Mouse (Mus musculus): ENCODE measurements around the gene Map7d2. TPM values are rescaled to one million over a fixed set of nuclear protein-coding genes. Genes with fewer than 3 reads are reported as not detected.
"Not testable (repeated sequence)": the region's sequence is repeated elsewhere in the genome, so short reads cannot be mapped to it uniquely, and the experiment has no call there.

Gene Map7d2
- polyA plus RNA-seq, 1 experiment: 2.7 TPM

DNA sequence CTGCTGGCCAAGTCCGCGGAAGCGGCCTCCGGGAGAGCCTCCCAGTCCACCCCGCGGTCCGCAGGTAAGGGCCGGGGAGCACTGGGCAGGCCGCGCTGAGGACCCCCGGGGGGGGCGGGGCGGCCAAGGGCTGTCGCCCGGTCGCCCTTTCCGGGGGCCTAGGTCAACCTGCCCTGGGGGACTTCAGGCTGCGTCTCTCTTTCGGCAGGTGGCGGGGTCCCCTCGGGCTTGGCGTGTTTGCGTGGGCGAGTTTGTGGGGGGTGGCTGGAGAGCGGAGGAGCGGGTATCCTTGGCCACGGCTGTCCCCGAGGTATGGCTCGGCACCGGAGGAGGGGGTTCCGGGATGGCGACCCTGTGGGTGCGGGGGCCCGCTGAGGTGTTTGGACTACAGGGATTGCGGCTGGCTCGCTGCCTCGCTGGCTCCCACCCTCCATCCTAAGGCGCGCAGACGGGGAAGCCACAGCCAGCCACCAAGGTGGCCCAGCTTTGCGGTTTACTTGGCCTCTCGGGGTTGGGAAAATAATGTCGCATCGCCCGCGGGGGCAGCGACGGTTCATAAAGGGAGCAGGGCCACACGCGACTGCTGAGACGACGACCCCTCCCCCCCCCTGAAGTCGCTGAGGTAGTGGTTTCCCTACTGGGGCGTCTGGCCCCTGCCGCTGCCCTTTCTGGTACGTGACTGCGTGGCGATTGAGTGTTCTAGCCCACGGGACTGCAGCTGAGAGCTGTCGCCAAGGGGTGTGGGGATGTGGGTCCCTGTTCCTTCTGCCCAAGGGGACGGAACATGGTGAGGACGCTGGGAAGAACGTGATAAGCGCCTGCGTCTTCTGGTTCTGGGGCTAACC lies 679 bp downstream of the Map7d2 start:
- Histone ChIP-seq H3K4me1 (ENCODE audit: control insufficient read depth, insufficient read depth, low read length) (no peaks in the 10 kb centered on the region), H3K4me3 (replicated peaks; ENCODE audit: control insufficient read depth, low read depth, low read length) (no peak overlapping the region), H3K27ac (ENCODE audit: control insufficient read depth, insufficient read depth, low read depth, low read length, poor library complexity) (no peak overlapping the region)
- 13% methylated on average over 59 of the region's 65 CpGs for WGBS
- TF ChIP-seq POLR2A (IDR thresholded peaks at IDR 0.05; ENCODE audit: borderline replicate concordance, control insufficient read depth, low read depth, low read length) (no peak), CTCF (IDR thresholded peaks at IDR 0.05; ENCODE audit: control insufficient read depth, insufficient read depth, low read length) (no peak)

DNA sequence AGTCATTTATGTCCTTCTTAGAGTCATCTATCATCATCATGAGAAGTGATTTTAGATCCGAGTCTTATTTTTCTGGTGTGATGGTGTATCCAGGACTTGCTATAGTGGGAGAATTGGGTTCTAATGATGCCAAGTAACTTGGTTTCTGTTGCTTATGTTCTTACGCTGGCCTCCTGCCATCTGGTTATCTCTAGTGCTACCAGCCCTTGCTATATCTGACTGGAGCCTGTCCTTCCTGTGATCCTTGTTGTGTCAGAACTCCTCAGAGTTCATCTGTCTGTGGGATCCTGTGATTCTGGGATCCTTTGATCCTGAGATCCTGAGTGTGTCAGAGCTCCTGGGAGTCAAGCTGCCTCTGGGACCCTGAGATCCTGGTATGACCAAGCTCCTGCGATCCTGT lies 16.1 kb downstream of the Map7d2 start:
- 75% methylated on average over 3 of the region's 3 CpGs for WGBS
- not testable (repeated sequence) for H3K4me1 ChIP-seq (ENCODE audit: control insufficient read depth, insufficient read depth, low read length); H3K27ac ChIP-seq (ENCODE audit: control insufficient read depth, insufficient read depth, low read depth, low read length, poor library complexity); H3K4me3 ChIP-seq (replicated peaks; ENCODE audit: control insufficient read depth, low read depth, low read length)

DNA sequence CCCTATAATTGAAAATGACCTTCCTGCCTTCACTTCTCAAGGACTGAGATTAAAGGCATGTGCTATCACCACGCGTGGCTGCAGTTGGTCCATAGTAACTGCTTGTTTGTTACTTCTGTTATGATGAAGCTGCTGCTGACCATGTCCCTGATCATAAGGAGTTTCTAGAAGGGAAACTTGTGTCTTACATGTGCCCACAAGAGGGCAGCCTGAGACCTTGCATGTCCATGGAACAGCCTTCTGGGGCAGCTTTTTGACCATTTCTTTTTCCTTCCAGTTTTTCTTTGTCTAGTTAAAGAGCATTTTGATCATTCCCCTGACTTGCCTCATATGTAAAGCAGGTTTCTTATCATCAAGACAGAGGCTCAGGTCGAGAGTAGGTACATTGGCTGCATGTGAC lies 27.8 kb downstream of the Map7d2 start:
- TF ChIP-seq POLR2A (IDR thresholded peaks at IDR 0.05; ENCODE audit: borderline replicate concordance, control insufficient read depth, low read depth, low read length) (no peak), CTCF (IDR thresholded peaks at IDR 0.05; ENCODE audit: control insufficient read depth, insufficient read depth, low read length) (peak; percentile 34)
- Histone ChIP-seq H3K4me1 (ENCODE audit: control insufficient read depth, insufficient read depth, low read length) (no peaks in the 10 kb centered on the region), H3K4me3 (replicated peaks; ENCODE audit: control insufficient read depth, low read depth, low read length) (no peak overlapping the region), H3K27ac (ENCODE audit: control insufficient read depth, insufficient read depth, low read depth, low read length, poor library complexity) (no peak overlapping the region)
- WGBS: 18% methylated on average over 3 of the region's 3 CpGs

DNA sequence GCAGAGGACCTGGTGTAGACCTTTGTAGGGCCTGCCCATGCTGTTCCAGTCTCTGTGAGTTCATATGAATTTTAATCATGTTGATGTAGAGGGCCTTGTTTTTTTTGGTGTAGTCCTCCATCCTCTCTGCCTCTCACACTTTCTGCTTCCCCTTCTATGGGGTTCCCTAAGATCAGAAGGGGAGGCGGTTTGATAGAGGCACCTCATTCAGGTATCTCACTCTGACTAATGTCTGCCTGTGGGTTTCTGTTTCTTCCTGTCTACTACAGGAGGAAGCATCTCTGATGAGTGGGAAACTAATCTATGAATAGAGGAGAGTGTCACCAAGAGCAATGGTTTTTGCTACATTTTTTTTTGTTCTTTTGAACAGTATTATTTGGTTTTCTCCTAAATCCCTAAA lies 32.8 kb downstream of the Map7d2 start:
- 79% methylated on average over 1 of the region's 1 CpGs for WGBS
- Histone ChIP-seq H3K4me1 (ENCODE audit: control insufficient read depth, insufficient read depth, low read length) (no peaks in the 10 kb centered on the region), H3K4me3 (replicated peaks; ENCODE audit: control insufficient read depth, low read depth, low read length) (no peak overlapping the region), H3K27ac (ENCODE audit: control insufficient read depth, insufficient read depth, low read depth, low read length, poor library complexity) (no peak overlapping the region)
- TF ChIP-seq CTCF (IDR thresholded peaks at IDR 0.05; ENCODE audit: control insufficient read depth, insufficient read depth, low read length) (no peak), POLR2A (IDR thresholded peaks at IDR 0.05; ENCODE audit: borderline replicate concordance, control insufficient read depth, low read depth, low read length) (no peak)

DNA sequence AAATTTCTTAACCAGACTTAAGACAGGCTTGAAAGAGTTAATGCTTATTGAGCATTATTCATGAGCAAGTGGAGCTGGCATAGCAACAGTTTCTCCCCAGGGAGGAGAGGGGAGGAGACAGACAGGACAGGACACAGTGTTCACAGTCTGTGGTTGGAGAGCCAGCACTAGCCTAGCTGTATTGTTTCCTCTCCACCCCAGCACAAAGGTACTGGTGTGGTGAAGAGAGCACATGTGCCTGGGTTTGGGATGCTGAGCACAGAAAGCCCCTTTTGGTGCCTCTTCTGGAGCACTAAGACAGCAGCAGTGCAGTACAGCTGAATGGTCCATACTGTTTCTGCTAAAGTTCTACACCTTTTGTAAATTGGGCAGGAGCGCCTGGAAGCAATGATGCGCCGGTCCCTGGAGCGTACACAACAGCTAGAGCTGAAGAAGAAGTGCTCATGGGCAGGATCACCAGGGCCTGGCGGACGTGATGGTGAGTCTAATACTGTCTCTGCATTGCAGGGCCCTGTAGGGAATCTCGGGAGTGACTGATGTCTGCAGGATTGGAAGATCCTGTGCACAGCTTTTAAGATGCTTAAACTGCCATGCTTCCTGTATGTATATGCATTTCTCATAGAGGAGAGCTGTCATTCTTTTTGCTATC lies 44.8 kb downstream of the Map7d2 start:
- 67% methylated on average over 7 of the region's 7 CpGs for WGBS
- Histone ChIP-seq H3K4me3 (replicated peaks; ENCODE audit: control insufficient read depth, low read depth, low read length) (no peak overlapping the region), H3K27ac (ENCODE audit: control insufficient read depth, insufficient read depth, low read depth, low read length, poor library complexity) (no peak overlapping the region), H3K4me1 (ENCODE audit: control insufficient read depth, insufficient read depth, low read length) (no peaks in the 10 kb centered on the region)
- TF ChIP-seq CTCF (IDR thresholded peaks at IDR 0.05; ENCODE audit: control insufficient read depth, insufficient read depth, low read length): no peak
- no peak for TF ChIP-seq POLR2A (IDR thresholded peaks at IDR 0.05; ENCODE audit: borderline replicate concordance, control insufficient read depth, low read depth, low read length)

DNA sequence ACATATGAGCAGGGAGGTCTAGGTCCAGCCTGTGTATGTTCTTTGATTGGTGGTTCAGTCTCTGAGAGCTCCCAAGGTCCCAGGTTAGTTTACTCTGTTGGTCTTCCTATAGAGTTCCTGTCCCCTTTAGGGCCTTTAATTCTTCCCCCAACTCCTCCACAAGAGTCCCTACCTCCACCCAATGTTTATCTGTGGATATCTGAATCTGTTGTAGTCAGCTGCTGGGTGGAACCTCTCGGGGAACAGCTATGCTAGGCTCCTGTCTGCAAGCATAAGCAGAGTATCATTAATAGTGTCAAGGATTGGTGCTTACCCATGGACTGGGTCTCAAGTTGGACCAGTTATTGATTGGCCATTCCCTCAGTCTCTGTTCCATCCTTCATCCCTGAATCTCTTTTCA lies 60.4 kb downstream of the Map7d2 start:
- TF ChIP-seq POLR2A (IDR thresholded peaks at IDR 0.05; ENCODE audit: borderline replicate concordance, control insufficient read depth, low read depth, low read length) (no peak), CTCF (IDR thresholded peaks at IDR 0.05; ENCODE audit: control insufficient read depth, insufficient read depth, low read length) (no peak)
- H3K27ac ChIP-seq (ENCODE audit: control insufficient read depth, insufficient read depth, low read depth, low read length, poor library complexity): no peak overlapping the region
- WGBS: 60% methylated on average over 1 of the region's 1 CpGs

DNA sequence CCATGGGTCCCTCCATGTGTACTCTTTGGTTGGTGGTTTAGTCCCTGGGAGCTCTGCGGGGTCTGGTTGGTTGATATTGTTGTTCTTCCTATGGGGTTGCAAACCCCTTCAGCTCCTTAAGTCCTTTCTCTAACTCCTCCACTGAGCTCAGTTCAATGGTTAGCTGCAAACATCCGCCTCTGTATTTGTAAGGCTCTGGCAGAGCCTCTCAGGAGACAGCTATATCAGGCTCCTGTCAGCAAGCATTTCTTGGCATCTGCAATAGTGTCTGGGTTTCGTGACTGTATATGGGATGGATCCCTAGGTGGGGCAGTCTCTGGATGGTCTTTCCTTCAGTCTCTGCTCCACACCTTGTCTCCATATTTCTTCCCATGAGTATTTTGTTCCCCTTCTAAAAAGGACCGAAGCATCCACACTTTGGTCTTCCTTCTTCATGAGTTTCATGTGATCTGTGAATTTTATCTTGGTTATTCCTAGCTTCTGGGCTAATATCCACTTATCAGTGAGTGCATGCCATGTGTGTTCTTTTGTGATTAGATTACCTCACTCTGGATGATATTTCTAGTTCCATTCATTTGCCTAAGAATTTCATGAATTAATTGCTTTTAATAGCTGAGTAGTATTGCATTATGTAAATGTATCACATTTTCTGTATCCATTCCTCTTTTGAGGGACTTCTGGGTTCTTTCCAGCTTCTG lies 64.0 kb downstream of the Map7d2 start:
- 68% methylated on average over 4 of the region's 4 CpGs for WGBS
- not testable (repeated sequence) for H3K4me3 ChIP-seq (replicated peaks; ENCODE audit: control insufficient read depth, low read depth, low read length); H3K27ac ChIP-seq (ENCODE audit: control insufficient read depth, insufficient read depth, low read depth, low read length, poor library complexity); H3K4me1 ChIP-seq (ENCODE audit: control insufficient read depth, insufficient read depth, low read length)

More for the DNA sequence above, 60.4 kb downstream of the Map7d2 start:
- Histone ChIP-seq H3K4me1 (ENCODE audit: control insufficient read depth, insufficient read depth, low read length) (no peaks in the 10 kb centered on the region), H3K4me3 (replicated peaks; ENCODE audit: control insufficient read depth, low read depth, low read length) (no peak overlapping the region)

DNA sequence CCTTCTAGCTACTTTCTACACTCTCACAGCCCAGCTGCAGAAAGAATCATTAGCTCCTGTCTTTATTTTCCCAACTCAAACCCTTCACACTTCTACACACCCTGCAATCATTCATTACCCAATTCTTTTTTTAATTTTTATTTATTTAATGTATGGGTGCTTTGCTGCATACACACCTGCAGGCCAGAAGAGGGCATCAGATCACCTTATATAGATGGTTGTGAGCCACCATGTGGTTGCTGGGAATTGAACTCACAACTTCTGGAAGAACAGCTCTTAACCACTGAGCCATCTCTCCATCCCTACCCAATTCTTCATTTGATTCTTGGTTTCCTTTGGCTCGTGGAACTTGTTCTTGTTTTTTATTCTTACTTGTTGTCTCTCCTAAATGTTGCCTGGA lies 69.9 kb downstream of the Map7d2 start:
- WGBS: 42% methylated on average over 1 of the region's 1 CpGs
- no peaks in the 10 kb centered on the region for H3K4me1 ChIP-seq (ENCODE audit: control insufficient read depth, insufficient read depth, low read length)
- no peak overlapping the region for H3K27ac ChIP-seq (ENCODE audit: control insufficient read depth, insufficient read depth, low read depth, low read length, poor library complexity)
- H3K4me3 ChIP-seq (replicated peaks; ENCODE audit: control insufficient read depth, low read depth, low read length): no peak overlapping the region
- no peak for TF ChIP-seq CTCF (IDR thresholded peaks at IDR 0.05; ENCODE audit: control insufficient read depth, insufficient read depth, low read length)
- TF ChIP-seq POLR2A (IDR thresholded peaks at IDR 0.05; ENCODE audit: borderline replicate concordance, control insufficient read depth, low read depth, low read length): no peak
